Mouse (Mus musculus) stomach, postnatal 0 days (tissue): ENCODE data around the gene Mblac2. TPM values are rescaled to one million over a fixed set of nuclear protein-coding genes. Genes with fewer than 3 reads are reported as not detected.

Source experiments
- ATAC-seq: fragments of 200-750 bp; cut with Nextera tagmentation; 2 replicates; pipeline ENCODE4 v1.8.0; 2017; ENCODE audit not compliant: low FRiP score, low TSS enrichment
- DNase-seq: peaks from one replicate; pipeline ENCODE4 v3.0.0-alpha.2; 2016; ENCODE audit warnings: low spot score
- H3K27ac ChIP-seq: fragments of 300-500 bp; sonication (generic); replicated peaks from 2 replicates; pipeline ENCODE4 v1.5.1; 2014; ENCODE audit warnings: mild to moderate bottlenecking, control low read depth
- H3K27me3 ChIP-seq: fragments of 300-500 bp; sonication (generic); 2 replicates; pipeline ENCODE4 v1.6.1; 2014; ENCODE audit warnings: low read length; ENCODE audit not compliant: control insufficient read depth, insufficient read depth
- H3K36me3 ChIP-seq: fragments of 300-500 bp; sonication (generic); 2 replicates; pipeline ENCODE4 v1.6.1; 2014; ENCODE audit warnings: low read length, mixed read lengths; ENCODE audit not compliant: control insufficient read depth, insufficient read depth
- H3K4me1 ChIP-seq: fragments of 300-500 bp; sonication (generic); replicated peaks from 2 replicates; pipeline ENCODE4 v1.6.1; 2014; ENCODE audit warnings: antibody characterized with exemption; ENCODE audit not compliant: control insufficient read depth, insufficient read depth
- H3K4me2 ChIP-seq: fragments of 300-500 bp; sonication (generic); replicated peaks from 2 replicates; pipeline ENCODE4 v1.6.1; 2014; ENCODE audit warnings: low read depth, mild to moderate bottlenecking, control low read depth, moderate library complexity
- H3K4me3 ChIP-seq: fragments of 300-500 bp; sonication (generic); 2 replicates; pipeline ENCODE4 v1.5.1; 2014; ENCODE audit warnings: low read depth, low read length, control low read depth
- H3K9ac ChIP-seq: fragments of 300-500 bp; sonication (generic); 2 replicates; pipeline ENCODE4 v1.6.1; 2014; ENCODE audit warnings: mild to moderate bottlenecking, low read length, control low read depth, mixed read lengths
- H3K9me3 ChIP-seq: fragments of 300-500 bp; sonication (generic); 2 replicates; pipeline ENCODE4 v1.6.1; 2016; ENCODE audit warnings: low read length; ENCODE audit not compliant: control insufficient read depth
- CTCF ChIP-seq: IDR thresholded peaks from 2 replicates; pipeline ENCODE4 v1.5.1; 2016; ENCODE audit warnings: antibody characterized with exemption, low read depth, mild to moderate bottlenecking, moderate library complexity
- EP300 ChIP-seq: optimal IDR thresholded peaks from 2 replicates; pipeline ENCODE3; 2016; ENCODE audit warnings: antibody characterized with exemption
- WGBS: fragments of 180-500 bp; shearing (Covaris S2); extraction: QIAGEN DNeasy Blood & Tissue Kit; methylation state at CpG from one replicate; pipeline ENCODE4 v1.1.7; 2014; 5-methylcytosine and 5-hydroxymethylcytosine counted together
- polyA plus RNA-seq: library from polyadenylated mRNA; unstranded; fragments of >200 nt; fragmentation: Nextera tagmentation; extraction: Ambion mirVana; gene quantifications from 2 replicates; pipeline ENCODE4 v1.2.1, GENCODE M21; 2015

Gene Mblac2
- polyA plus RNA-seq, 1 experiment from 2014 or later, result 11.1 TPM

GRCm38 (mm10) chr13:81793850-81794249 is 82.7 kb downstream of the Mblac2 start:
- H3K9me3 ChIP-seq, result no peaks in the 10 kb centered on the region
- H3K27ac ChIP-seq, result no peak overlapping the region
- WGBS, result 41% methylated on average over 1 of the region's 1 CpGs
- DNase-seq (no peak), ATAC-seq (no peak)
- H3K9ac ChIP-seq, result no peak overlapping the region
- H3K27me3 ChIP-seq, result no peaks in the 10 kb centered on the region
- H3K4me1 ChIP-seq, result no peaks in the 10 kb centered on the region
- H3K4me2 ChIP-seq, result no peak overlapping the region
- 0 out of 2 replicates have a peak, but pooled peaks cover 9% of the 10 kb centered on the region for H3K36me3 ChIP-seq
- TF ChIP-seq CTCF, result no peak
- TF ChIP-seq EP300, result no peak
- H3K4me3 ChIP-seq, result no peak overlapping the region

GRCm38 (mm10) chr13:81801121-81801520 is 90.0 kb downstream of the Mblac2 start:
- Histone ChIP-seq H3K4me1 (no peaks in the 10 kb centered on the region), H3K9ac (no peak overlapping the region), H3K4me3 (no peak overlapping the region), H3K36me3 (0 out of 2 replicates have a peak, but pooled peaks cover 2% of the 10 kb centered on the region), H3K9me3 (no peaks in the 10 kb centered on the region), H3K27me3 (no peaks in the 10 kb centered on the region), H3K4me2 (no peak overlapping the region), H3K27ac (no peak overlapping the region)
- TF ChIP-seq CTCF (peak; percentile 63), EP300 (no peak)
- ATAC-seq, result no peak
- WGBS, result 27% methylated on average over 3 of the region's 3 CpGs
- no peak for DNase-seq

Other genes with a start within 250 kb of the Mblac2 start
- gene Adgrv1, start 78.2 kb upstream of the Mblac2 start, polyA plus RNA-seq, result 1.3 and 1.4 TPM in 2 replicates
- 14.2 and 16.2 TPM in 2 replicates for gene Lysmd3, start 53.7 kb upstream of the Mblac2 start, polyA plus RNA-seq
- gene Polr3g, start 328 bp upstream of the Mblac2 start, polyA plus RNA-seq, result 34.0 and 39.6 TPM in 2 replicates
- 166 and 170 TPM in 2 replicates for gene Cetn3, start 71.7 kb downstream of the Mblac2 start, polyA plus RNA-seq